Mouse (Mus musculus) adrenal gland, postnatal 10 days (tissue): ENCODE measurements around the gene Nbr1. TPM values are rescaled to one million over a fixed set of nuclear protein-coding genes. Genes with fewer than 3 reads are reported as not detected.
"Not testable (repeated sequence)": the region's sequence is repeated elsewhere in the genome, so short reads cannot be mapped to it uniquely, and the experiment has no call there.

Experiments
- DNase-seq: peaks from one replicate; pipeline ENCODE4 v3.0.0; 2021; ENCODE audit warnings: mixed read lengths
- total RNA-seq, 2 experiments: library from RNA; stranded (reverse); gene quantifications; 2 replicates each; pipeline ENCODE4 v1.2.3; 2021

Nbr1 gene
- total RNA-seq, 2 experiments from 2014 or later, result 134 to 137 TPM

DNA sequence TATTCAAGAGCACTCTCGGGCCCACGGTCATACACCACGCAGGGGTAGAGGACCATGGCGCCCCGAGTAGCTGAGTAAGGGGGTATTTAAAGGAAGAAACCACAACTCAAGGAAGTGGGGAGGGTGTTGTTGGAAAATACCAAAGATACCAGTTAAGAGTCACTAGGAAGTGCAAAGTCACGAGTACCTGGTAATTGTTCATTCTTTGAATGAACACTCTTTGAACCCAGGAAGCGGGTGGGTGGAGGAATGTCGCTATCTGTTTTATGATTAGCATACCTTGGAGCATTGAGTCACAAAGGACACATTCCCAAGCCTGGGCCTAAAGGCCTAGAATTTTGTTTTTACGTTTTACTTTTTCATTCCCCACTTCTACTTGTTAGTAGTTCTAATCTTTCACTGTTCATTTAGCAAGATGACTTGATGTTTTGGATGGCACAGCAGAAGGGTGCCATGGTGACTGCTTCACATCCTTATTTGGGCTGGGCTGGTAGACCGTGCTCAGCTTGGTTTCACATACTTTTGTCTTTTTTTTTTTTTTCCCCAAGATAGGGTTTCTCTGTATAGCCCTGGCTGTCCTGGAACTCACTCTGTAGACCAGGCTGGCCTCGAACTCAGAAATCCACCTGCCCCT, 68.2 kb downstream of the Nbr1 start:
- DNase-seq, result not testable (repeated sequence)

DNA sequence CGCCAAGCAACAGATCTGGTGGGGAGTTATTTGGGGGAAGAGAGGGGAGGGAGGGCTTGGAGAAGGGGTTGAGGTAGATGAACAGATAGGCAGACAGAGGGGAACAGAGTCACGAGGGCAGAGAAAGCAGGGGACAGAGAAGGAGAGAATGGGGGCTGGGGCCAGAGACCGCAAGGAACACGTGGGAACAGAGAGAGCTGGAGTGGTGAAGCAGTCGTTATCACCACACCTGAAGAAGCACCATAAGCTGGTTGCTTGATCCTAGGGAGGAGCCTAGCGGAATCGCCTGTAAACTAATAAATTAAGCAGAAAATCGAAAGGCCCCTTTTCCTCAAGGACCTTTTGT, 74.7 kb downstream of the Nbr1 start:
- no peak for DNase-seq

- DNase-seq, result peak; percentile 89
These were observed 75.3 kb downstream of the Nbr1 start, which contains the start of gene Rdm1 for GRCm38 (mm10) chr11:101626995-101627856. Gene Rdm1, plus strand, starts transcription at chr11:101627195.

DNA sequence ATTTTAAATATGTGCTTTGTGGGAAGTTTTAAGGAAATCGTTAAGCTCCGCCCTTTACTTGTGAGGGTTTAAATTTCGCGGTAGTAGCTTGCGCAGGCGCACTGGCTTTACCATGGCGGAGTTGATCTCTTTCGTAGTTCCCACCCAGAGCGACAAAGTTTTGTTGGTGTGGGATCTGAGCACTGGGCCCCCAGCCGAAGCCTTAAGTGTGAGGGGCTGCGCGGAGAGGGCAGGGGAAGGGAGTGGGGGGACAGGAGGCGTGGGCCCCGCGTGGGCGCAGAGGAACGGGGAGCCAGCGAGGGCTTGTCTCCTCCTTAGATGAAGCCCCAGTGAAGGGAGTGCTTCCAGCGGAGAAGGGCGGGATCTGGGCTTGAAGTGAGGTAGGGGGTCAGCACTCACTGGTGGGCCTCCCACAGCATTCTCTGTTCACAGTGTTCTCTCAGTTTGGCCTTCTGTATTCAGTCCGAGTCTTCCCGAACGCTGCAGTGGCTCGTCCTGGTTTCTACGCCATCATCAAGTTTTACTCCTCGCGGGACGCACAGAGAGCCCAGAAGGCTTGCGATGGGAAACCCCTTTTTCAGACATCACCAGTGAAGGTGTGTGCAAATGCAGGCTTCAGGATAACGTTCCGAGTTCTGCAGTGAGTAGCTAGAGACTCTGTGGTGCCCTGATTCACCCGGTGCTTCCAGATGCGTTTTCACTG, 76.1 kb downstream of the Nbr1 start:
- DNase-seq, result peak; percentile 92

GRCm38 (mm10) chr11:101628733-101629417, 76.9 kb downstream of the Nbr1 start:
- DNase-seq, result not testable (repeated sequence)

Other genes starting within 250 kb of the Nbr1 start
- gene Becn1, start 249.9 kb upstream of the Nbr1 start, total RNA-seq, result 100 to 1,000 TPM; 132 to 133 TPM
- 100 to 1,000 TPM; 125 to 132 TPM for gene Psme3, start 235.9 kb upstream of the Nbr1 start, total RNA-seq
- 1 to 10 TPM; 6.0 to 9.0 TPM for gene Aoc2, start 227.1 kb upstream of the Nbr1 start, total RNA-seq
- gene Aoc3, start 221.5 kb upstream of the Nbr1 start, total RNA-seq, result 100 to 1,000 TPM; 103 to 122 TPM
- gene G6pc, start 184.6 kb upstream of the Nbr1 start, total RNA-seq, result 10 to 100 TPM; 35.5 to 89.5 TPM
- 10 to 100 TPM; 33.1 to 37.3 TPM for gene Aarsd1, start 134.5 kb upstream of the Nbr1 start, total RNA-seq
- 1 to 10 TPM; 1.9 to 5.0 TPM for gene Gm27029, start 127.4 kb upstream of the Nbr1 start, total RNA-seq
- 10 to 100 TPM; 16.1 to 17.8 TPM for gene Rundc1, start 127.1 kb upstream of the Nbr1 start, total RNA-seq
- 1 to 10 TPM; 5.6 to 9.5 TPM for gene Ptges3l, start 126.8 kb upstream of the Nbr1 start, total RNA-seq
- gene Rpl27, start 109.9 kb upstream of the Nbr1 start, total RNA-seq, result 10 to 100 TPM; 75.5 to 92.7 TPM
- 10 to 100 TPM; 23.0 to 24.9 TPM for gene Ifi35, start 103.7 kb upstream of the Nbr1 start, total RNA-seq
- gene Rnd2, start 87.2 kb upstream of the Nbr1 start, total RNA-seq, result 10 to 100 TPM; 10.6 to 11.0 TPM
- gene Vat1, start 85.9 kb upstream of the Nbr1 start, total RNA-seq, result 10 to 100 TPM; 79.4 to 87.3 TPM
- 1 to 10 TPM; 8.1 to 8.3 TPM for gene Brca1, start 194 bp upstream of the Nbr1 start, total RNA-seq
- gene Tmem106a, start 30.1 kb downstream of the Nbr1 start, total RNA-seq, result 10 to 100 TPM; 11.2 to 12.0 TPM
- gene Gm11634, start 47.1 kb downstream of the Nbr1 start, total RNA-seq, result not detected
- 10 to 100 TPM; 22.5 to 26.4 TPM for gene Rdm1, start 75.0 kb downstream of the Nbr1 start, total RNA-seq
- gene Arl4d, start 113.4 kb downstream of the Nbr1 start, total RNA-seq, result 10 to 100 TPM; 10.4 to 16.7 TPM
- 10 to 100 TPM; 23.6 to 24.4 TPM for gene Dhx8, start 180.8 kb downstream of the Nbr1 start, total RNA-seq
- 1 to 10 TPM; 3.2 to 3.9 TPM for gene Etv4, start 233.2 kb downstream of the Nbr1 start, total RNA-seq